Mouse (Mus musculus) frontal cortex, postnatal 25 days (tissue): ENCODE data around the gene Rtn4.
A peak's percentile ranks its signal among the peaks of the same experiment; 100 is the strongest.
"Not testable (repeated sequence)": the region's sequence is repeated elsewhere in the genome, so short reads cannot be mapped to it uniquely, and the experiment has no call there.

ENCODE experiments used
- DNase-seq, 2 experiments: peaks; one replicate each; pipeline ENCODE4 v3.0.0; 2022; ENCODE audit warnings: low spot score in 2 of 2

The Rtn4 gene

DNA sequence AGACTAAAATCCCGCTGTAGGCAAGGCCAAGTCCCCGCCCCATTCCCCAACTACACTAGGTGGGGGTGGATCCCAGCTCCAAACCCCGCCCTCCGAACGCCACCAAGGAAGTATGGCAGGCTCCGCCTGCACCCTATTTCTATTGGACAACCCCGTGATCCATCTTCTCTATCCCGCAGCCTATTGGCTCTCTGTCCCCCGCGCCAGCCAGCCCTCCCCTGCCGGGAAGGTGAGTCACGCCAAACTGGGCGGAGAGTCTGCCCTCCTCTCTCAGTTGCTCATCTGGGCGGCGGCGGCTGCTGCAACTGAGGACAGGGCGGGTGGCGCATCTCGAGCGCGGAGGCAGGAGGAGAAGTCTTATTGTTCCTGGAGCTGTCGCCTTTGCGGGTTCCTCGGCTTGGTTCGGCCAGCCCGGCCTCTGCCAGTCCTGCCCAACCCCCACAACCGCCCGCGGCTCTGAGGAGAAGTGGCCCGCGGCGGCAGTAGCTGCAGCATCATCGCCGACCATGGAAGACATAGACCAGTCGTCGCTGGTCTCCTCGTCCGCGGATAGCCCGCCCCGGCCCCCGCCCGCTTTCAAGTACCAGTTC lies at the start of gene Rtn4:
Gene Rtn4 (plus strand): TSS at position 265 of the 590 bp plus-strand sequence.
- peak; percentile 86 to 94 for DNase-seq

DNA sequence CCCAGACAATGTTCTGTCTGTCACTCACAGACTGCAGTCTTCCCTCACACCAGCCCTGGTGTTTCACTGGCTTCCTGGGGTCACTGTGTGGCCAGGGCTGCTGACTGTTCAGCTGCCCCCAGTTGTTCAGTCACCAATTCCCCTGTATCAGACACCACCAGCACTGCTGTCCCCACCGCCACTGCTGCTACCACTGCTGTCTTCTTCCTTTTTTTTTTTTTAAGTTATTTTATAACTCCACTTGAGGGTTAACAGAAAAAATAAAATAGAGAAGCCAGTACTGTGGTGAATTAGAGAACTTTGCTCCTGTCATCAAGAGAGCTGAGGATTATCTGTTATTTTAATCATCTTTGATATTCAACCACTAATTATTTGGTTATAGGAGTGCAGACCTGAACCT lies 48.3 kb upstream of the Rtn4 start:
- DNase-seq = no peak

DNA sequence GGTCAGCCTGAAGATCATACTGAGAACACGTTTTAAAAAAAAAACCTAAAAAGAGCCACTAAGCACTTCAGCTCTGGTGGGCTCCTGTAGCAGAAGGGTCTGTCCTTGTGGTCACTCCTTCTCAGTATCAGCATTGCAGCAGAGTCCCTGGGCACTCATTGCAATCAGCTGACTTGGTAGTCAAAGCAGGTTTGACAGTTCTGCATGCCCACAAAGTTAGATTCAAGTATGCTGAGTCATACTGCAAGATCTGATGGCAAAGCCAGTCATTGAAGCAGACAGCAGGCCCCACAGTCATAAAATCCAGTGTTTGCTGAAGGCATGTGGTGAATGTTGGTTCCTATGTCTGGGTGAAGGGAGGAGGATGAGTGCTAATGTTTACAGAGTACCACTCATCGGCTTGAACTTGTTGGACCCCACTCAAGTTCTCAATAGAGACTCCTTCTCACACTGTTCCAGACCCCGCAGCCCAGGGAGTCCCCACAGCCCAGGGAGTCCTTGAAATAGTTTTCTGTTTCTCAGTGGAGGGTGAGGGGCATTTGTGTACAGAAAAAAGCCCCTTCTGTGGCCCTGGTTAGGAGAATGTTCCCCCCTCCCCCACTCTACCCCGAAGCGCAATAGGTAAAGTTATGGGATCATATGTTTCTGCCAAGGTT lies 47.2 kb upstream of the Rtn4 start:
- DNase-seq = no peak

DNA sequence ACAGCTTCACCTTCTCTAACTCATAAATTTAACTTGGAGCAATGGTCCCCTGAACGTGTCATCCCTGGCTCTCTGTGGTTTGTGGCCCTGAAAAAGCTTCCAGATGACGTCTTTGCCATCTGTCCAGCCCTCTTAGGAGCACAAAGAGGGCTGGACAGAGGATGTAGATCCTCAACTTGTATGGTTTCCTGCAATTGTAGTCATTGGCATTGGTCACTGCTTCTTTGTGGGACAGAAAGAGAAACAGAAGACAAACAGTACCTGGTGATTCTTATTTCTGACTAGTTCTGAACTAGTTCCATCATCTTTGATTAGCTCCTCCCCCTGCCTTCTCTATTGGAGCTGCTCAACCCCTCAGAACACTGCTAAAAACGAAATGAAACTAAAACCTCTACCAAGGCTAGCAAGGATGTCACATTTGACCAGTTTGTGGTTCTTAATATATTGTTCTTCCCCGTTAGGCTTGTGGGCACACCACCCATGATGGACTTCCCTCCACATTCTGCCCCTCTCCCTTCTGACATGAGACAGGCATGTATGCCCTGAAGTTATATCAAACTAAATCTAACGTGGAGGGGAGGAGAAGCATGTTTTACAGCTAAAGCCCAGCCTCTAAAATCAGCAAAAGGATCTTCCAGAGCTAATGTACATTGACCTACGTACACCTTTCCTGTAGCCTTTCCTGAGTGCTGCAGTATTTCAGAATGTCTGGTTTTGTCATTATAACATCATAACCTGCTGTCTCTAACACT lies 45.0 kb upstream of the Rtn4 start:
- DNase-seq = no peak

DNA sequence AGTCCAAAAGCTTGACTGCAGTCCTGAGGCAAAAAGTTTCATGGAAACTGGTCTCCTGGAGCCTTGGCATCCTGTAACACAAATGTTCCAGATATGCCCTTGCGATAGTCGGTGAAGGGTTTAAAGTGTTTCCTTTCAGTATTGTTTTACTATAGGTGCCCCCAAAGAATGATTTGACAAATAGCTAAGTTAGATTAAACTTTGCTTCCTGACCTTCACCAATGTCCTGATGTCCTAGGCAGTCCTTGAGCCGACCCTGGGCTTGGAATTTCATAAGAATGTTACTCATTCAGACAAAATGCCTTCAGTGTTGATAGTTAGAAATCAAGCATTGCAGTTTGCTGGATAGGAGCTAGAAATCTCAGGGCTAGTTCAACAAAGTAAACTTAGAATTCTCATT lies 37.4 kb upstream of the Rtn4 start:
- DNase-seq = not testable (repeated sequence)

DNA sequence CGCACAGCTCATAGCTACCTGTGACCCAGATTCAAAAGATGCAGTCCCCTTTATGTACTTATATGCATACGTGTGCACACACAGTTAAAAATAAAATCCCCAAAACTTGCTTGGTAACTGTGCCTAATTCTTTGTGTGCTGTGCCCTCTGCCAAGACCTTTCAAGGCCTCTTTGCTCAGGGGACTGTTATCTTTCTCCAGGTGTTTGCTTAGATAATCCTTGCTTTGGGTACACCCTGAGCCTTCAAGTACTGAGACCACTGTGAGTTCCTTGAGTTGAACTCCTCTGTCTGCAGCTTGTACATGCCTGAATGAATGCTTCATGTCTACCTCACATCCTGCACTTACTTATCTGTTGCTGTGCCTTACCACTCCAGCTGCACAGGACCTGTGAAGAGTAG lies 32.0 kb upstream of the Rtn4 start:
- DNase-seq = no peak

DNA sequence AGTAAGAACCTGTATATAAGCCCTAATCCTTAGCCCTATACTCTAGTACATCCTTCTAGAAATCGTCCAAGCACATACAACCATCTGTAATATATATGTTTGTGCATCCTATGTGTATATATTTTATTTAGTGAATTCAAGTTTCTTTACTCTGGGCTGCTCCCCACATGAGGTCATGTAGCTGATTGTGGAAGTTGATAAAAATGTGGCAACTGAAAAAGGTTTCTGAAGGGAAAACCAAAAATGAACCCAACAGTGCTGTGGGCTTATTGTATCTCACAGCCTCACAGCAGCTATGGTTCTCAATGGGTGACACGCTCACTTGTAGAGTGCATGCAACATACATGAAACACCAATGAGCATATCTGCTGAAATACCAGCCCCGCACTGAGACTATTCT lies 25.1 kb upstream of the Rtn4 start:
- no peak for DNase-seq

DNA sequence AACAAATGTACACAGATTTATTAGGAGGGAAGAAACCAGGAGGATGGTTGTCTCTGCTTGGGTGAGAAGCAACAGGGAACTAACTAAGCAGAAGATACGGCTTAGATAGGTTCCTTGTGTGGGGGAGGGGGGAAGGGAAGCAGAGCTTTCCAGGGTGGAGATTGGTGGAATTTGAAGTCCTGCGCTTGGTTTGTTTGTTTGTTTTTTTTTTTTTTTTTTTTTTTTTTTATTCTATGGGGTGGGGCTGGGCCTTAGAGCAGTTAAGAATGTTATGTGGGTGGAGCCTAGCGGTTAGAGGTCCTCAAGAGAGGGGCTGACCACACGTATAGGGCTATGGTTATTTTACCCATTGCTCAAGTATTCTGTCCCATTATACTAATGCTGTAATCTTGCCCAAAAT lies 23.0 kb upstream of the Rtn4 start:
- DNase-seq = no peak

DNA sequence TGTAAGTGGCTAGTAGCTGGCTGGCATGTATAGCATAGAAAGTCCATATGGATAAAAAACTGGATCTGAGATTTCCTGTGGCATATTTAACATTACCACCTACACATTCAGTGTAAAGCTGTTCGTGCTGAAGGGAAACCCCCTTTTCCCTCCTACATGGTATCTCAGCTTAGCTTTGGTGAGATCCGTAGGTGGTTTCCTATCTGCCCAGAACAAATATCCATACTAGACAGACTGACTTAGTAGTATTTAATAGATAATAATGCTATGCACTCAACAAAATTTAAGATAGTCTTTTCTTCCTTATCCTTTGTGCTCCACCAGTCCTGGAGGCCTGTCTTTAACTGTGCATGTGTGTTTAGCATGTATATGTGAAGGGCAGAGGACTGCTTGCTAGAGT lies 19.4 kb upstream of the Rtn4 start:
- DNase-seq = no peak

DNA sequence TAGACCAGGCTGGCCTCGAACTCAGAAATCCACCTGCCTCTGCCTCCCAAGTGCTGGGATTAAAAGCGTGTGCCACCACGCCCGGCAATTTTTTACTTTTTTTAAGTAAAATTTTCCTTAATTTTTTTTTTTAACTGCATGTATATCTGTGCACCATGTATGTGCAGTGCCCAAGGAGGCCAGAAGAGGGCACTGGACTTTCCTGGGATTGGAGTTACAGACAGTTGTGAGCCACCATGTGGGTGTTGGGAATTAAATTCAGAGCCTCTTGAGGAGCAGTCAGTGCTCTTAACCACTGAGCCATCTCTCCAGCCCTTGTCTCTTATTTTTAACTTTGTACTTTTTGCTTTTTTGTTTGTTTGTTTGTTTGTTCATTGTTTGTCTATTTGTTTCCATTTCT lies 16.0 kb upstream of the Rtn4 start:
- DNase-seq = no peak

DNA sequence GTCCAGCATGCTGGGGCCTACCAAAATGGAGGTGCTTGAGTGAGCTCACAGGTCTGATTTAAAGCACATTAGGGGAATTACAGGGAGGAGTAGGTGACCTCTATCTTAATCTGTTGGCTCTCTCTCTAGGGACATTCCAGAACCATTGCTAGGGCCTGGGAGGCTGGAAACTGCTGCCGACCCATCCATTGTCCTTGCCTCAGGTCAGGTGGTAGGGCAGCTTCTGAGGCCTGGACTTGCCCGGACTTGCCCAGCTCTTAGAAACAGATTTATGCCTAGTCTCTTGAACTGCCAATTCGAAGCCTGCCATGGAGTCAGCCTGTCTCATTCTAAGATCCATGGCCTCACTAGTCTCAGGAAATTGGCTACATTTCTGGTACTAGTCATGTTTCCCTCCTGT lies 12.8 kb upstream of the Rtn4 start:
- DNase-seq = no peak

DNA sequence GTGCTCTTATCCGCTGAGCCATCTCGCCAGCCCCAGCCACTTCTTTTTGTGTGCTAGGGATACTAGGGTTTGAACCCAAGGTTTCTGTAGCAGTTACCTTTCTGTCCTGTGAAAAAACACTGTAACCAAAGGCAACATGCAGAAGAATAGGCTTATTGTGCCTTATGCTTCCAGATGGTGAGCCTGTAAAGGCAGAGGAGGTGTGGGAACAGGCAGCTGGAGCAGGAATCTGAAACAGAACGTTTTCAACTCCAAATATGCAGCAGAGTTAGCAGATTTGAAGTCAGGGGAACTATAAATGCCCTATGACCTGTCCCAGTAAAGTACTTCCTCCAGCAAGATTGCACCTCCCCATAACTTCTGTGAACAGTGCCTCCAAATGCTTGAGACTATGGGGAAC lies 12.0 kb upstream of the Rtn4 start:
- DNase-seq = no peak

DNA sequence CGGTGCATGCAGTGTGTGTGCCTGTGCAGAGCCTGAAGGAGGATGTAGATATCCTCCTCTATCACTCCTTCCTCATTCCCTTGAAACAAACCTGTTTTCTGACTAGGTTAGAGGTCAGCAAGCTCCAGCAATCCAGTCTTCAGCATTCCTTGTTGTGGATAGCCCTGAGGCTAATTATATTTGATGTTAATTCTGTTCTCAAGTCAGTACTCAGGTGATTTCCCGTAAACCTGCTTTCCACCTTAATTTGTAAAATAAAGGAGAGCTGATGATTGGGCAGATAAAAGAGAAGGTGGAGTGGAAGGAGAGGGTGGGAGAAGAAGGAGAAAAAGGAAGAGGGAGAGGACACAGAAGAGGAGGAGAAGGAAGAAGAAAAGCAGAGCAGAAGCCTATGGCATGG lies 8.5 kb upstream of the Rtn4 start:
- DNase-seq = no peak

DNA sequence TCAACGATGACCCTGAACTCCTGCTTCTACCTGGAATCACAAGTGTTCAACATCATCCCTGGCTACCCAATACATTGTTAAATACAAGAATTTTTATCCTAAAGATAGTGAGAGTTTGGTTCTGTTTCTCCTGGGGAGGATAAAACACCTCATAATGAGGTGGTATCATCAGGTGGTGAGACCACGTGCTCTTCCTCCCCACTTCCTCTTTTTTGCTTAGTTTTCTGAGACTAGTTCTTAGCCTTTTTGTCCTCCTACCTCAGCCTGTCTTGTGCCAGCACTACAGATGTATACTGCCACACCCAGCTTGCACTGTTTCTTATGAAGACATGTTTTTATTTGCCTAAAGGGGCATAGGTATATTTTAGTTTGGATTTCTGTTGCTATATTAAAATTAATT lies 6.6 kb upstream of the Rtn4 start:
- DNase-seq = no peak

DNA sequence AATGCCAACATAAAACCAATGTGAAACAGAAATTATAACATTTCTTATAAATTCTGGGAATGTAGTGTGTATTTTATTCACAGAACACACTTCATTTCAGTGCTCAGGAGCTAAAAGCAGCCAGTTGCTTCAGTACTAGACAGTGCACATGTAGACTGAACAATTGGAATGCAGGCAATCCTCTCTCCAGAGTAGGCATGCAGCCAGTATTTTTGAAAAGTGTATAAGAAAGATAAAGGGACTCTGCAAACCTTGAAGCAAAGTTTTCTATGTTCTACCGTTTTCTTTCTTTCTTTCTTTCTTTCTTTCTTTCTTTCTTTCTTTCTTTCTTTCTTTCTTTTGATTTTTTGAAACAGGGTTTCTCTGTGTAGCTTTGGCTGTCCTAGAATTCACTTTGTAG lies 1.2 kb upstream of the Rtn4 start:
- DNase-seq = no peak

DNA sequence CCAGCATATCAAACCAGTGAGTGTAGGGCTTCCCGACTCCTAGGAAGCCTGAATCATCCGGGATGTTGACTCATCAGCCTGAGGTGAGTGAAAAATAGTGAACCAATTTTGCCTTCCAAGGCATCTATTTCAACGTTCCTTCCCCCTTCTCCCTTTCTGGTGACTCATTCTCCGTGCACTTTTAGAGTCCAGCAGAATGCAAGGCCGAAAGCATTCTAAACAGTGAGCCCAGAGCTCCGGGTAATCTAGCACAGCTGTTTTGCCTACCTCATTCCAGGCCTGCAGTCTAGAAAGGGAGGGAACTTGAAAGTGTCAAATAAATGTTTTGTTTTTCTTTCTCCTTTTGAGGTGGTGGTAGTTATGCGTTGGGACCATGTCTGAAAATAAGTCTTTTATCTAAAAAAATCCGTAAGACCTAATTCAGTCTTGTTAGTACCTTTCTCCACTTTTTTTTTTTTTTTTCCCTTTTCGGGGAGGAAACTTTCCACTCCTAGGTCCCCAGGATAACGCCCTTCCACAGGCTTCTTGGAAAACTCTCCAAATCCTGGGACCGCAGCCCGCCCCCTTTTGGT lies 550 bp upstream of the Rtn4 start:
- DNase-seq = no peak

DNA sequence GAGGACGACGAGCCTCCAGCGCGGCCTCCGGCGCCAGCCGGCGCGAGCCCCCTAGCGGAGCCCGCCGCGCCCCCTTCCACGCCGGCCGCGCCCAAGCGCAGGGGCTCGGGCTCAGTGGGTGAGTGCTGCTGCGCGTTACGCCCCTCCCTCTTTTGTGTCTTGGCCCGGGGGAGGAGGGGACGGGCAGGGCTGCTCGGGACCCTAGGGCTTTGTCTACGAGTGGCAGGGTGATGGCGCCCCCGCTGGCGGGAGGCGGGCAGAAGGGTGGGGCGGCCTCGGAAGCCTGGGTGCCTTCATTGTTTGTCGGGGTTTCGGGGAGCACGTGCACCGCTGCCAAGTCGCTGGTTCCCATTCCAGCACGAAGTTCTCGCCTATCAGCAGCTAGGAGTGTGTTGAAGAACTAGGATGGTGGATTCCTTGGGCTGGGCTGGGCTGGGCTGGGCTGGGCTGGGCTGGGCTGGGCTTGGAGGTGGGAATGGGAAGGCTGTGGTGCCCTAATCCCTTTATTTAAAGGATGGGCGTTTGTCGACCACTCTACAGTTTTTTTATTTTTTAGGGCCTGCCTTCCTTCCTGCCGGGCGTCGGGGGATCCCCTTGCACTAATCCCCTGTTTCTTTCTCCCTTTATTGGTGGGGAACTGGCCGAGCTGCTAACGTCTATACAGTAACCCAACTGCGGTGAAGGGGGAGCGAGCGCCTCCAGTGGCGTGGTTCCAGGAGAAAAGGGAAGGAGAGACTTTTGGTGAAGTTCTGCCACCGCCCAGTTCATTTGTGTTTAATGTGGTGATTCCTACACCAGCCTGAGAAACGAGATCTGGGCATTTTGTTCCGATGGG lies 1.0 kb downstream of the Rtn4 start:
- peak; percentile 75 to 78 for DNase-seq

DNA sequence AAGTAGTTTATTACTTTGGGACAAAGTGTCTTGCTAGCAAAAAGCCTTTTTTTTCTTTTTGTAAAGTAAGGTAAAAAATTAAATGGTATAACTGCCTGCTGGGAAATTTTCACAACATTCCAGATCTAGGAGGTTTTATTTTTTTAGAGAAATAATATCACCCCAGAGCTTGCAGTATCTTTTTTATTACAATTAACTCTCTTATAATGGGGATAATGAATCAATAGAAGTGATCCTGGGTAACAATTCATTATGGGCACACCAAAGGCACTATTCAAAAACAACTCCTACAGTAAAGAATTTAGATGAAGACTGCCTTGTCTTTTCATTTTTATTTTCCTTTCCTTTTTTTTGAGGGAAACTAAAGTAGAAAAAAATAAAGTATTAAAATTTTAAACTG lies 2.0 kb downstream of the Rtn4 start:
- DNase-seq = no peak

DNA sequence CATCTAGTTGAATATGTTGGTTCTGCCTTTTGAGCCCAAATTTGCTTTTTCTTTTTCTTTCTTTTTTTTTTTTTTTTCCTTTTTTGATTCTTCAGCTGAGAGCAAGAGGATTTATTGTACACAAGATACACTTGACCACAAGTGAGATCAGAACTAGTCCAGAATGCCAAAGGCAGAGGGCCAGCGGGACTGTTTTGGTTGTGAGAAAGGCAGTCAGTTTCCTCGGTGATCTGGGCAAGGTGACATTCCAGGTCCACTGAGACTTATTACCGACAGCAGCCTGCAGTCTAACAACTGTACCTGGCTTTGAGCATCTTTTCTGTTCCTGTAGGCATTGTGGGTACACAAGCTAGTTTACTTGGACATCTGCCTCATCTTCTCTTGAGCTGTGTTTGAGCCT lies 10.0 kb downstream of the Rtn4 start:
- no peak for DNase-seq

DNA sequence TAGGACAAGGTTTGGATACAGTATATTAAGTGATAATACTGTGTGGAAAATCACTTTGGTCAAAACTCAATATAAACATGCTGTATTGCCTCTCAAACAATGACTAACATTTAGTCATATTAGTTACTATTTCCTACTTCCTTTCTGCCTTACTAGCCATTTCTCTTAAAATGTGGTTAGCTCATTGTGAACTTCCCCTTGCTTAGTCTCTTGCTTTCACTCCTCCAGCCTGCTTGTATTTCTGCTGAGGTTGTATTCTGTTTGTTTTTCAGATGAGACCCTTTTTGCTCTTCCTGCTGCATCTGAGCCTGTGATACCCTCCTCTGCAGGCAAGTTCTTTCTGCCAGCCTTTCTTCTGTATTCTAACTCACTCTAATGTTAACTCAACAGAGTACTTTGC lies 12.5 kb downstream of the Rtn4 start:
- no peak for DNase-seq

DNA sequence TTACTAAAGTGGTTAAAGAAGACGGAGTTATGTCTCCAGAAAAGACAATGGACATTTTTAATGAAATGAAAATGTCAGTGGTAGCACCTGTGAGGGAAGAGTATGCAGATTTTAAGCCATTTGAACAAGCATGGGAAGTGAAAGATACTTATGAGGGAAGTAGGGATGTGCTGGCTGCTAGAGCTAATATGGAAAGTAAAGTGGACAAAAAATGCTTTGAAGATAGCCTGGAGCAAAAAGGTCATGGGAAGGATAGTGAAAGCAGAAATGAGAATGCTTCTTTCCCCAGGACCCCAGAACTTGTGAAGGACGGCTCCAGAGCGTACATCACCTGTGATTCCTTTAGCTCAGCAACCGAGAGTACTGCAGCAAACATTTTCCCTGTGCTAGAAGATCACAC lies 14.1 kb downstream of the Rtn4 start:
- DNase-seq = no peak

DNA sequence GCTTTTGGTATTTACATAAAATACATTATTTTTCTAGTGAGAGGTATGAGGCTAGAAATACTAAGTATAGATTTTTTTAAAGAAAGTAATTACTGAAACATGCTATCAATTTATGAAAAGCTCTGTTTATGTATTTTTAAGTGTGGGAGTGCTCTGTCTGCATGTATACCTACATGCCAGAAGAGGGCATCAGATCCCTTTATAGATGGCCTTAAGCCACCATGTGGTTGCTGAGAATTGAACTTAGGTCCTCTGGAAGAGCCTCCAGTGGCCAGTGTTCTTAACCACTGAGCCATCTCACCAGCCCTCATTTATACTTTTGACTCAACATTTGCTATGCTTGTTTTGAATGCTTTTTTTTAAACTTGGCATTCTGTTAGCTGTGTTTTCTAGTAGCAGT lies 16.8 kb downstream of the Rtn4 start:
- no peak for DNase-seq
